Comparison of ENCODE assay signal across 18 mouse cellular contexts in the genomic region with DNA sequence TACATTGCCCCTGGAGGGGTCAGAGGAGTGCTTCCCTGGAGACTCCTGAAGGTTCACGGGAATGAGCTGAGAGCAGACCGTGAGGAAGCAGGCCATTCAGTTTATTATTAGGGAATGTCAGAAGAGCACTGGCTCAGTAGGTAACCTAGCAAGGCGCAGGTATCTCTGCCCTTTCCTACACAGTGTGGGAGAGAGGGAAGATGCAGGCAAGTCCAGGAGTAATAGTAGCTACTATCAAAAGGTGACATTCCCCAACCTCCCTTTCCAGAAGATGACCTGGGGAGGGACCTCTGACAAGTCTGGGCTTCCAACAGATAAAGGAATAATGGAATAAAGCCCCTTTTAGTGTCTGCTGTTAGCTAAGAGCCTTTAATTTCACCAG. TPM values are rescaled to one million over a fixed set of nuclear protein-coding genes. Genes with fewer than 3 reads are reported as not detected.
DNase-seq lines count a peak whose midpoint lies in the region; ATAC-seq and TF ChIP-seq lines count a peak whose summit lies in the region.
"Had no signal": no experiment of that assay in that cellular context is flagged by ENCODE, and none has a peak within 500 bp of the region (broad histone marks: within the 10 kb centered on the region; RNA-seq: fewer than 3 reads in every experiment).

No protein-coding gene starts in this region.

- WGBS in forebrain, embryonic 15.5 days: 71% methylated on average over 3 of the region's 3 CpGs
- 71% methylated on average over 3 of the region's 3 CpGs for WGBS in forebrain, embryonic 12.5 days
- WGBS in heart, embryonic 15.5 days: 44% methylated on average over 3 of the region's 3 CpGs
- 63% methylated on average over 3 of the region's 3 CpGs for WGBS in midbrain, embryonic 15.5 days
- WGBS in midbrain, embryonic 13.5 days: 54% methylated on average over 3 of the region's 3 CpGs
- WGBS in liver, postnatal 0 days (ENCODE audit: insufficient replicate concordance): 68% methylated on average over 3 of the region's 3 CpGs

- peak overlapping the region; percentile 43; the same call in 1 of the 2 replicates for H3K27ac ChIP-seq in forebrain, embryonic 15.5 days (replicated peaks)
- no peak overlapping the region for H3K27ac ChIP-seq in forebrain, embryonic 12.5 days
- H3K27ac ChIP-seq in heart, embryonic 15.5 days: peak overlapping the region; percentile 20; the same call in 1 of the 2 replicates
- peak overlapping the region; percentile 65 for H3K27ac ChIP-seq in midbrain, embryonic 15.5 days
- H3K27ac ChIP-seq in midbrain, embryonic 13.5 days: no peak overlapping the region
- H3K27ac ChIP-seq in liver, postnatal 0 days (ENCODE audit: low read depth): no peak overlapping the region
- H3K27ac ChIP-seq: hindbrain, embryonic 12.5 days; kidney, postnatal 0 days had no signal

- DNase-seq in heart, postnatal 10 days: no peak
- no peak for DNase-seq in liver, postnatal 0 days
- DNase-seq in testis, postnatal 14 days (ENCODE audit: low spot score): no peak
- DNase-seq: adrenal gland, adult 8-10 months; cerebellum, adult 11 months; lung, embryonic 14.5 days; thymus, adult 18-20 months had no signal

- no peak overlapping the region for H3K4me3 ChIP-seq in forebrain, embryonic 15.5 days
- no peak overlapping the region for H3K4me3 ChIP-seq in forebrain, embryonic 12.5 days (replicated peaks)
- no peak overlapping the region for H3K4me3 ChIP-seq in heart, embryonic 15.5 days
- H3K4me3 ChIP-seq in midbrain, embryonic 15.5 days: no peak overlapping the region
- no peak overlapping the region for H3K4me3 ChIP-seq in midbrain, embryonic 13.5 days (replicated peaks)
- H3K4me3 ChIP-seq in liver, postnatal 0 days (ENCODE audit: low read depth, low read length): no peak overlapping the region
- H3K4me3 ChIP-seq: hindbrain, embryonic 12.5 days had no signal

- no peak overlapping the region for H3K4me2 ChIP-seq in forebrain, embryonic 15.5 days (replicated peaks)
- H3K4me2 ChIP-seq in forebrain, embryonic 12.5 days: no peak overlapping the region
- no peak overlapping the region; the same call in 1 of the 2 replicates for H3K4me2 ChIP-seq in heart, embryonic 15.5 days
- no peak overlapping the region for H3K4me2 ChIP-seq in midbrain, embryonic 15.5 days
- H3K4me2 ChIP-seq in midbrain, embryonic 13.5 days (replicated peaks): no peak overlapping the region
- peak overlapping the region; percentile 10; the same call in 1 of the 2 replicates for H3K4me2 ChIP-seq in liver, postnatal 0 days (ENCODE audit: low read depth, low read length)
- H3K4me2 ChIP-seq: hindbrain, embryonic 12.5 days; lung, embryonic 14.5 days had no signal

- H3K9me3 ChIP-seq in forebrain, embryonic 15.5 days: no peaks in the 10 kb centered on the region
- no peaks in the 10 kb centered on the region for H3K9me3 ChIP-seq in forebrain, embryonic 12.5 days
- no peaks in the 10 kb centered on the region for H3K9me3 ChIP-seq in heart, embryonic 15.5 days (replicated peaks)
- H3K9me3 ChIP-seq in midbrain, embryonic 15.5 days: no peaks in the 10 kb centered on the region
- no peaks in the 10 kb centered on the region for H3K9me3 ChIP-seq in midbrain, embryonic 13.5 days
- no peaks in the 10 kb centered on the region for H3K9me3 ChIP-seq in liver, postnatal 0 days (ENCODE audit: low read length)
- H3K9me3 ChIP-seq: hindbrain, embryonic 12.5 days had no signal

- TF ChIP-seq EP300 in liver, postnatal 0 days (IDR thresholded peaks at IDR 0.05; ENCODE audit: low read depth): no peak

- no peak overlapping the region for H3K9ac ChIP-seq in forebrain, embryonic 15.5 days (replicated peaks)
- H3K9ac ChIP-seq in forebrain, embryonic 12.5 days: no peak overlapping the region
- no peak overlapping the region for H3K9ac ChIP-seq in heart, embryonic 15.5 days
- no peak overlapping the region for H3K9ac ChIP-seq in midbrain, embryonic 15.5 days
- no peak overlapping the region for H3K9ac ChIP-seq in midbrain, embryonic 13.5 days (replicated peaks)
- no peak overlapping the region for H3K9ac ChIP-seq in liver, postnatal 0 days (replicated peaks)
- H3K9ac ChIP-seq: hindbrain, embryonic 12.5 days; lung, embryonic 14.5 days had no signal

- intact Hi-C loops in heart, postnatal 10 days (cut with DNase I): no loop called here

- no peaks in the 10 kb centered on the region for H3K27me3 ChIP-seq in forebrain, embryonic 15.5 days
- no peaks in the 10 kb centered on the region for H3K27me3 ChIP-seq in forebrain, embryonic 12.5 days
- no peaks in the 10 kb centered on the region for H3K27me3 ChIP-seq in heart, embryonic 15.5 days
- H3K27me3 ChIP-seq in midbrain, embryonic 15.5 days (replicated peaks): no peaks in the 10 kb centered on the region
- H3K27me3 ChIP-seq in midbrain, embryonic 13.5 days: no peaks in the 10 kb centered on the region
- H3K27me3 ChIP-seq in liver, postnatal 0 days (ENCODE audit: insufficient read depth, low read length): no peaks in the 10 kb centered on the region
- H3K27me3 ChIP-seq: CH12.LX; hindbrain, embryonic 12.5 days had no signal

- peaks cover 8% of the 10 kb centered on the region; the same call in 1 of the 2 replicates for H3K36me3 ChIP-seq in forebrain, embryonic 15.5 days
- H3K36me3 ChIP-seq in forebrain, embryonic 12.5 days (replicated peaks): peaks cover 18% of the 10 kb centered on the region
- H3K36me3 ChIP-seq in heart, embryonic 15.5 days: peaks cover 9% of the 10 kb centered on the region
- no peaks in the 10 kb centered on the region for H3K36me3 ChIP-seq in midbrain, embryonic 15.5 days (replicated peaks)
- peaks cover 13% of the 10 kb centered on the region for H3K36me3 ChIP-seq in midbrain, embryonic 13.5 days
- no peaks in the 10 kb centered on the region; the same call in 1 of the 2 replicates for H3K36me3 ChIP-seq in liver, postnatal 0 days (replicated peaks; ENCODE audit: insufficient read depth, low read length)

- no peak for ATAC-seq in forebrain, embryonic 15.5 days (replicated peaks)
- ATAC-seq in forebrain, embryonic 12.5 days (ENCODE audit: low FRiP score): no peak
- ATAC-seq in heart, embryonic 15.5 days (replicated peaks; ENCODE audit: insufficient number of reproducible peaks, insufficient read depth, low FRiP score, low read depth): no peak
- ATAC-seq in midbrain, embryonic 15.5 days (replicated peaks): no peak
- no peak for ATAC-seq in midbrain, embryonic 13.5 days
- no peak for ATAC-seq in liver, postnatal 0 days
- ATAC-seq: intestine, embryonic 16.5 days had no signal

- peaks cover 18% of the 10 kb centered on the region for H3K4me1 ChIP-seq in forebrain, embryonic 15.5 days
- H3K4me1 ChIP-seq in forebrain, embryonic 12.5 days: peaks cover 20% of the 10 kb centered on the region
- peaks cover 30% of the 10 kb centered on the region for H3K4me1 ChIP-seq in heart, embryonic 15.5 days (replicated peaks)
- peaks cover 22% of the 10 kb centered on the region for H3K4me1 ChIP-seq in midbrain, embryonic 15.5 days
- H3K4me1 ChIP-seq in midbrain, embryonic 13.5 days (replicated peaks): peaks cover 25% of the 10 kb centered on the region
- H3K4me1 ChIP-seq in liver, postnatal 0 days (ENCODE audit: insufficient read depth): peaks cover 5% of the 10 kb centered on the region; the same call in 1 of the 2 replicates

- TF ChIP-seq CTCF in liver, postnatal 0 days (IDR thresholded peaks at IDR 0.05; ENCODE audit: low read depth): no peak

RNA-seq across cellular contexts. Expression of a gene that starts 21.0 kb away (rescaled TPM):
- polyA plus RNA-seq in forebrain, embryonic 15.5 days (2015; fragmentation: Nextera tagmentation; extraction: Ambion mirVana): 6.6 and 7.1 TPM in 2 replicates
- 1.1 and 1.6 TPM in 2 replicates for polyA plus RNA-seq in forebrain, embryonic 12.5 days (2016; fragmentation: Nextera tagmentation; extraction: Ambion mirVana)
- 0.06 TPM in 1 of 2 replicates, not detected in the other for polyA plus RNA-seq in heart, embryonic 15.5 days (2015; fragmentation: Nextera tagmentation; extraction: Ambion mirVana)
- total RNA-seq in heart, postnatal 10 days (2021): not detected
- polyA plus RNA-seq in midbrain, embryonic 15.5 days (2015; fragmentation: Nextera tagmentation; extraction: Ambion mirVana): 17.8 and 21.8 TPM in 2 replicates
- polyA plus RNA-seq in midbrain, embryonic 13.5 days (2015; fragmentation: Nextera tagmentation; extraction: Ambion mirVana): 6.0 and 7.1 TPM in 2 replicates
- polyA plus RNA-seq in liver, postnatal 0 days (2015; fragmentation: Nextera tagmentation; extraction: Ambion mirVana): not detected in 2 replicates
- total RNA-seq: CH12.LX; gastrocnemius, postnatal 4 days had no signal
- polyA plus RNA-seq: lung, embryonic 14.5 days had no signal

RNA-seq across cellular contexts. Expression of a gene that starts 22.4 kb away (rescaled TPM):
- 53.6 and 55.3 TPM in 2 replicates for polyA plus RNA-seq in forebrain, embryonic 15.5 days (2015; fragmentation: Nextera tagmentation; extraction: Ambion mirVana)
- 49.5 and 51.4 TPM in 2 replicates for polyA plus RNA-seq in forebrain, embryonic 12.5 days (2016; fragmentation: Nextera tagmentation; extraction: Ambion mirVana)
- 18.7 and 23.4 TPM in 2 replicates for polyA plus RNA-seq in heart, embryonic 15.5 days (2015; fragmentation: Nextera tagmentation; extraction: Ambion mirVana)
- total RNA-seq in heart, postnatal 10 days (2021): 10 to 100 TPM; 36.5 to 45.1 TPM
- polyA plus RNA-seq in midbrain, embryonic 15.5 days (2015; fragmentation: Nextera tagmentation; extraction: Ambion mirVana): 55.0 and 56.0 TPM in 2 replicates
- 49.8 and 51.2 TPM in 2 replicates for polyA plus RNA-seq in midbrain, embryonic 13.5 days (2015; fragmentation: Nextera tagmentation; extraction: Ambion mirVana)
- polyA plus RNA-seq in liver, postnatal 0 days (2015; fragmentation: Nextera tagmentation; extraction: Ambion mirVana): 4.4 and 4.7 TPM in 2 replicates

RNA-seq across cellular contexts. Expression of a gene that starts 51.9 kb away (rescaled TPM):
- polyA plus RNA-seq in forebrain, embryonic 15.5 days (2015; fragmentation: Nextera tagmentation; extraction: Ambion mirVana): 5.7 and 7.0 TPM in 2 replicates
- 1.5 and 1.6 TPM in 2 replicates for polyA plus RNA-seq in forebrain, embryonic 12.5 days (2016; fragmentation: Nextera tagmentation; extraction: Ambion mirVana)
- 0.05 and 0.10 TPM in 2 replicates for polyA plus RNA-seq in heart, embryonic 15.5 days (2015; fragmentation: Nextera tagmentation; extraction: Ambion mirVana)
- under 1 TPM; 0.17 to 0.25 TPM for total RNA-seq in heart, postnatal 10 days (2021)
- polyA plus RNA-seq in midbrain, embryonic 15.5 days (2015; fragmentation: Nextera tagmentation; extraction: Ambion mirVana): 11.1 and 12.7 TPM in 2 replicates
- 3.7 and 4.3 TPM in 2 replicates for polyA plus RNA-seq in midbrain, embryonic 13.5 days (2015; fragmentation: Nextera tagmentation; extraction: Ambion mirVana)
- not detected in 2 replicates for polyA plus RNA-seq in liver, postnatal 0 days (2015; fragmentation: Nextera tagmentation; extraction: Ambion mirVana)
- polyA plus RNA-seq: limb, embryonic 11.5 days; lung, embryonic 14.5 days had no signal

Comparison
In these comparisons a context has a peak if more than half of its experiments do, and no peak if none do; other contexts are left out.
1. H3K27ac ChIP-seq: peak in forebrain, embryonic 15.5 days (single experiment), heart, embryonic 15.5 days (single experiment) and midbrain, embryonic 15.5 days (single experiment); none in forebrain, embryonic 12.5 days (single experiment), midbrain, embryonic 13.5 days (single experiment) and liver, postnatal 0 days (single experiment).